Mouse (Mus musculus) neural tube, embryonic 11.5 days (tissue): Measurements from ENCODE around the gene Tmem115. TPM values are rescaled to one million over a fixed set of nuclear protein-coding genes. Genes with fewer than 3 reads are reported as not detected.
A peak's percentile ranks its signal among the peaks of the same experiment; 100 is the strongest.
"Not testable (repeated sequence)": the region's sequence is repeated elsewhere in the genome, so short reads cannot be mapped to it uniquely, and the experiment has no call there.

ENCODE experiments used
- ATAC-seq: fragments of 200-750 bp; cut with Nextera tagmentation; 2 replicates; pipeline ENCODE4 v1.8.0; 2017; ENCODE audit warnings: moderate number of reproducible peaks, mild to moderate bottlenecking, moderate TSS enrichment, moderate library complexity; ENCODE audit not compliant: insufficient read depth, low FRiP score, low TSS enrichment
- DNase-seq: peaks from one replicate; pipeline ENCODE4 v3.0.0-alpha.2; 2015; ENCODE audit warnings: low spot score
- H3K27ac ChIP-seq: fragments of 300-500 bp; sonication (generic); 2 replicates; pipeline ENCODE4 v1.5.1; 2014; ENCODE audit warnings: low read depth, mild to moderate bottlenecking, low read length
- H3K27me3 ChIP-seq: fragments of 300-500 bp; sonication (generic); 2 replicates; pipeline ENCODE4 v1.6.1; 2014; ENCODE audit warnings: mild to moderate bottlenecking, low read length, mixed read lengths; ENCODE audit not compliant: control insufficient read depth, insufficient read depth
- H3K36me3 ChIP-seq: fragments of 300-500 bp; sonication (generic); 2 replicates; pipeline ENCODE4 v1.6.1; 2014; ENCODE audit warnings: mild to moderate bottlenecking, low read length, moderate library complexity, mixed read lengths; ENCODE audit not compliant: control insufficient read depth, insufficient read depth
- H3K4me1 ChIP-seq: fragments of 300-500 bp; sonication (generic); 2 replicates; pipeline ENCODE4 v1.6.1; 2014; ENCODE audit warnings: low read length, mixed read lengths; ENCODE audit not compliant: control insufficient read depth, insufficient read depth
- H3K4me2 ChIP-seq: fragments of 300-500 bp; sonication (generic); 2 replicates; pipeline ENCODE4 v1.6.1; 2014; ENCODE audit warnings: low read depth, mild to moderate bottlenecking, moderate library complexity
- H3K4me3 ChIP-seq: fragments of 300-500 bp; sonication (generic); 2 replicates; pipeline ENCODE4 v1.5.1; 2014; ENCODE audit warnings: low read depth, low read length
- H3K9ac ChIP-seq: fragments of 300-500 bp; sonication (generic); 2 replicates; pipeline ENCODE4 v1.6.1; 2014; ENCODE audit warnings: mild to moderate bottlenecking, low read length
- H3K9me3 ChIP-seq: fragments of 300-500 bp; sonication (generic); 2 replicates; pipeline ENCODE4 v1.6.1; 2016; ENCODE audit warnings: low read length; ENCODE audit not compliant: control insufficient read depth
- WGBS: fragments of 180-500 bp; shearing (Covaris S2); extraction: QIAGEN DNeasy Blood & Tissue Kit; methylation state at CpG from one replicate; pipeline ENCODE4 v1.1.7; 2014; 5-methylcytosine and 5-hydroxymethylcytosine counted together
- polyA plus RNA-seq: library from polyadenylated mRNA; unstranded; fragments of >200 nt; fragmentation: Nextera tagmentation; extraction: Ambion mirVana; gene quantifications from 2 replicates; pipeline ENCODE4 v1.2.1, GENCODE M21; 2014

Gene Tmem115
- polyA plus RNA-seq, 1 experiment from 2014 or later, result 47.0 TPM

- ATAC-seq (no peak), DNase-seq (no peak)
- peaks cover 19% of the 10 kb centered on the region for H3K27me3 ChIP-seq
- 56% methylated on average over 2 of the region's 2 CpGs for WGBS
- H3K4me1 ChIP-seq, result peaks cover 31% of the 10 kb centered on the region
- H3K36me3 ChIP-seq, result peaks cover 15% of the 10 kb centered on the region
- peak overlapping the region; percentile 82 for H3K9ac ChIP-seq
- no peaks in the 10 kb centered on the region for H3K9me3 ChIP-seq
- peak overlapping the region; percentile 80 for H3K4me3 ChIP-seq
- peak overlapping the region; percentile 92 for H3K4me2 ChIP-seq
- no peak overlapping the region for H3K27ac ChIP-seq
Observed at GRCm38 (mm10) chr9:107555701-107556100, 22.0 kb downstream of the Tmem115 start.

GRCm38 (mm10) chr9:107556346-107556745, 22.6 kb downstream of the Tmem115 start:
- peak overlapping the region; percentile 92; the same call in 1 of the 2 replicates for H3K4me2 ChIP-seq
- ATAC-seq, result no peak
- peak overlapping the region; percentile 2; the same call in 1 of the 2 replicates for H3K4me3 ChIP-seq
- H3K4me1 ChIP-seq, result peaks cover 27% of the 10 kb centered on the region
- peaks cover 13% of the 10 kb centered on the region for H3K27me3 ChIP-seq
- 81% methylated on average over 3 of the region's 3 CpGs for WGBS
- peaks cover 22% of the 10 kb centered on the region for H3K36me3 ChIP-seq
- no peaks in the 10 kb centered on the region for H3K9me3 ChIP-seq
- no peak overlapping the region for H3K27ac ChIP-seq
- DNase-seq, result no peak
- no peak overlapping the region for H3K9ac ChIP-seq

- DNase-seq (peak; percentile 91), ATAC-seq (peak; percentile 93)
- H3K9ac ChIP-seq, result peak within 1 kb of the TSS; percentile 81
- H3K4me3 ChIP-seq, result peak within 1 kb of the TSS; percentile 93
- peak within 1 kb of the TSS; percentile 83 for H3K4me2 ChIP-seq
- H3K27me3 ChIP-seq, result no peaks in the 10 kb centered on the region
- peaks cover 16% of the 10 kb centered on the region for H3K36me3 ChIP-seq
- H3K27ac ChIP-seq, result peak within 1 kb of the TSS; percentile 42; the same call in 1 of the 2 replicates
- no peaks in the 10 kb centered on the region for H3K9me3 ChIP-seq
- WGBS, result 0% methylated on average over 42 of the region's 46 CpGs
- peaks cover 14% of the 10 kb centered on the region for H3K4me1 ChIP-seq
Observed at GRCm38 (mm10) chr9:107563029-107563581, 29.4 kb downstream of the Tmem115 start, which contains the start of gene Tusc2. TSS of gene Tusc2 (plus strand) at chr9:107563255.

DNA sequence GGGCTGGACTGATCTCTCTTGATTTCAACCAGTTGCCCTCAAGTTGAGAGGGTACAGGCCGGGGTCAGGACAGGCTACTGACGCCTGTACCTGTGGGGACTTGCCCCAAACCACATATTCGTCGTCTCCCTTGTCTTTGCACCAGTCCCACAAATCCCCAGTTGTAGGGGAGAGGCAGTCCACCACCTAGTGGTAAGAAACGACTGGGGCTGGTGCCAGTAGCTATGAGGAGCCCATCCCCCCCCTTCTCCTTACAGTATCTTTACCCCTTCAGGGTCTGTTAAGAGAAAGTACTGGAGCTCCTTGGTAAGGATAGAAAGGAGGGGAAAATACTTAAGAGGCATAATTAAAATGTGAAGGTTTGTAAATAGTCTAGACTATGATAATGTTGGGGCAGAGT, 31.8 kb downstream of the Tmem115 start:
- 52% methylated on average over 5 of the region's 5 CpGs for WGBS
- not testable (repeated sequence) for H3K36me3 ChIP-seq, H3K4me3 ChIP-seq, DNase-seq, H3K4me2 ChIP-seq, H3K27ac ChIP-seq, H3K27me3 ChIP-seq, H3K9ac ChIP-seq, H3K9me3 ChIP-seq, ATAC-seq
- peaks cover 20% of the 10 kb centered on the region for H3K4me1 ChIP-seq

- ATAC-seq (no peak), DNase-seq (peak; percentile 78)
- Histone ChIP-seq H3K9me3 (no peaks in the 10 kb centered on the region), H3K4me3 (no peak overlapping the region), H3K27ac (no peak overlapping the region), H3K4me1 (peaks cover 27% of the 10 kb centered on the region), H3K4me2 (peak overlapping the region; percentile 12; the same call in 1 of the 2 replicates), H3K9ac (no peak overlapping the region), H3K36me3 (peaks cover 8% of the 10 kb centered on the region), H3K27me3 (no peaks in the 10 kb centered on the region)
- 63% methylated on average over 15 of the region's 15 CpGs for WGBS
Observed at GRCm38 (mm10) chr9:107566041-107566709, 32.4 kb downstream of the Tmem115 start.

GRCm38 (mm10) chr9:107566855-107567254, 33.1 kb downstream of the Tmem115 start:
- Histone ChIP-seq H3K27ac (no peak overlapping the region), H3K4me1 (peaks cover 31% of the 10 kb centered on the region), H3K36me3 (peaks cover 6% of the 10 kb centered on the region; the same call in 1 of the 2 replicates), H3K9ac (no peak overlapping the region), H3K9me3 (no peaks in the 10 kb centered on the region), H3K4me2 (no peak overlapping the region), H3K27me3 (no peaks in the 10 kb centered on the region), H3K4me3 (no peak overlapping the region)
- 82% methylated on average over 3 of the region's 3 CpGs for WGBS
- no peak for DNase-seq
- ATAC-seq, result no peak

DNA sequence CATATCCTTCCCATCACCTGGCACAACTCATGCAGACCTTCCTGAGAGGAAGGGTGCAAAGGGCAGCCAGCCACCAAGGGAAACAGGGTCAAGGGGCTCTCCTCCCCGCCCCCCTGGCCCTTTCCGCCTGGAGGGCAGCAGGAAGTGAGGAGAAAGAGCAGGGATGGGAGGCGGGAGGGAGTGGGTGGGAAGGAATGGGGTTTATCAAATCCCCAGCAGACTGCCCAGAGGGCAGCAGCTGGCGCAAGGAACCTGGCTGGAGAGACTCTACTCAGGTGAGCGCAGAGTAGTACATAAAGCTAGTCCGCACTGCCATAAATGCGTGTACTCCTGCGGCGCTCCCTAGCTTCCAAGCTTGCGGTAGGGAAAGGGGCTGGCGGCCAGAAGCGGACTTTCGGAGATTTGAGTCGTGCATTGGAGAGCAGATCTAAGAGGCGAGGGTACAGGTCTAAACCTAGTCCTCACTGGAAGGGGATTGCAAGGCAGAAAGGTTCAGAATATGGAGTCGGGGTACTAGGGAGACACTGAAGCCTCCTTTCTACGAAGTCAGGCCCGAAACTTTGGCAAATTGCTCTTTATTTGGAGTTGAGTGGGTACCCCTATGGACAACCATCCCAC, 34.1 kb downstream of the Tmem115 start, which contains the start of gene Hyal2:
Hyal2 (plus strand) TSS at position 244 of the 618 bp plus-strand sequence.
- H3K4me2 ChIP-seq, result peak within 1 kb of the TSS; percentile 74
- peak within 1 kb of the TSS; percentile 54 for H3K27ac ChIP-seq
- no peaks in the 10 kb centered on the region for H3K9me3 ChIP-seq
- H3K36me3 ChIP-seq, result peaks cover 13% of the 10 kb centered on the region; the same call in 1 of the 2 replicates
- H3K27me3 ChIP-seq, result no peaks in the 10 kb centered on the region
- H3K4me3 ChIP-seq, result peak within 1 kb of the TSS; percentile 76
- H3K9ac ChIP-seq, result peak within 1 kb of the TSS; percentile 79
- WGBS, result 7% methylated on average over 18 of the region's 18 CpGs
- H3K4me1 ChIP-seq, result peaks cover 31% of the 10 kb centered on the region
- no peak for ATAC-seq
- DNase-seq, result no peak

DNA sequence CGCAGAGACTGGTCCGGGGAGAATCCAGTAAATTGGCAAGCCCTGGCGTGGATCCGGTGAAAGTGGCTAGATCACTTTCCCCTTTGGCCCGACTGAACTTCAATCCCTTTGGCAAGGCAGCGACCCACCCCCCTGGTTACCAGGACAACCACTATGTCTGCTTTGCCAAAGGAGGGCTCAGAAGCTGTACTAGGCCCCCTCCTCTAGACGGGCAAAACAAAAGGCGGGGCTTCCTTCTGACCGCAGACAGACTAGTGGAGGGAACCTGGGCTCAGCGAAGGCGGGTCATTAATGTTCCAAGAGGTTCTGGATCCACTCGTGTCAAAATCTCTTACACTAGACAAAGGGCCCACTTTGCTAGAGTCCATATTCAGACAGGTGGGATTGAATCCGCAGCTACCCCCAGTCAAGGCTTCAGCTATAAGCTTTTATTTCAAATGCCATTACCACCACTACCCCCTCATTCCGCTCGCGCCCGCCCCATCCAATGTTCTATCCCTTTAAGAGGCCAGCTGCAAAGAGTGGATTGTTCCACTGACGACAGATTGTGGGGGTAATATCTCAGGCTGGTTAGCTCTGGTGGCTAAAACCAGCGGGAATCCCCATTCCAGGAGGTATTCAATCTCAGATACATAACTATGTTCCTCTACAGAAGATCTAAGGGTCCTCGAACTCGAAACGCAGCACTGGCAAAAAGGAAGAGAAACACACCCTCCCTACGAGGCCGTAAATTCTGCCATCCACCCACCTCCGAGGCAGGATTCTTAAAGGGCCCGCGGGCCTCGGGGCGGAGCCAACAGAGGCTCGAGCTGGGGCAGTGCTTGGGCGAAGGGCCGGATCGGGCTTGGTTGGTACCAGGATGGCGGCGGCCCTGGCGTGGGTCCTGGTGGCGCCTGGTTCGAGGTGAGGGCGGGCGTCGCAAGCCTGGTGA, 34.9 kb downstream of the Tmem115 start:
- Histone ChIP-seq H3K4me3 (peak overlapping the region; percentile 76), H3K9ac (peak overlapping the region; percentile 79), H3K36me3 (peaks cover 16% of the 10 kb centered on the region), H3K4me1 (peaks cover 31% of the 10 kb centered on the region), H3K9me3 (no peaks in the 10 kb centered on the region), H3K27me3 (no peaks in the 10 kb centered on the region), H3K4me2 (peak overlapping the region; percentile 74), H3K27ac (peak overlapping the region; percentile 54)
- ATAC-seq (peak; percentile 83), DNase-seq (peak; percentile 93)
- under 1% methylated on average over 41 of the region's 41 CpGs for WGBS
